Comparison of ENCODE assay signal across 10 mouse cellular contexts in genomic region chr8:80807807-80808505, GRCm38 (mm10).
DNase-seq lines count a peak whose midpoint lies in the region; ATAC-seq and TF ChIP-seq lines count a peak whose summit lies in the region.
"Had no signal": no experiment of that assay in that cellular context is flagged by ENCODE, and none has a peak within 500 bp of the region (broad histone marks: within the 10 kb centered on the region; RNA-seq: fewer than 3 reads in every experiment).

No protein-coding gene starts in this region.

- H3K4me2 ChIP-seq in liver, postnatal 0 days (ENCODE audit: low read depth, low read length), result no peak overlapping the region

- no peaks in the 10 kb centered on the region for H3K36me3 ChIP-seq in liver, postnatal 0 days (replicated peaks; ENCODE audit: insufficient read depth, low read length)

- WGBS in liver, postnatal 0 days (ENCODE audit: insufficient replicate concordance), result 51% methylated on average over 13 of the region's 13 CpGs

- H3K9ac ChIP-seq in liver, postnatal 0 days (replicated peaks), result no peak overlapping the region

- no peak for TF ChIP-seq EP300 in liver, postnatal 0 days (IDR thresholded peaks at IDR 0.05; ENCODE audit: low read depth)

- TF ChIP-seq CTCF in liver, postnatal 0 days (IDR thresholded peaks at IDR 0.05; ENCODE audit: low read depth), result no peak

- no peaks in the 10 kb centered on the region for H3K9me3 ChIP-seq in liver, postnatal 0 days (ENCODE audit: low read length)

- no peak overlapping the region for H3K4me3 ChIP-seq in liver, postnatal 0 days (ENCODE audit: low read depth, low read length)

- H3K4me1 ChIP-seq in liver, postnatal 0 days (ENCODE audit: insufficient read depth), result peaks cover 23% of the 10 kb centered on the region

- 0 out of 2 replicates have a peak, but pooled peaks have one; percentile 21 for ATAC-seq in frontal cortex, adult (ENCODE audit: low TSS enrichment)
- ATAC-seq in liver, postnatal 0 days, result no peak

- H3K27me3 ChIP-seq in liver, postnatal 0 days (ENCODE audit: insufficient read depth, low read length), result no peaks in the 10 kb centered on the region

- DNase-seq in frontal cortex, postnatal 10 days (ENCODE audit: low spot score in 2 of 2), result no peak
- peak; percentile 73 for DNase-seq in retina, postnatal 1 day
- DNase-seq in retina, embryonic 14.5 days (ENCODE audit: low spot score), result no peak
- no peak for DNase-seq in liver, postnatal 0 days
- DNase-seq in B cell, adult 2 months, result no peak
- no peak for DNase-seq in ovary, adult 18-20 months (ENCODE audit: low spot score)
- no peak for DNase-seq in cerebellum, postnatal 14 days
- DNase-seq: gastrocnemius, postnatal 14 days; thymus, postnatal 14 days had no signal

- 0 out of 2 replicates have a peak overlapping the region, but pooled peaks have one; percentile 14 for H3K27ac ChIP-seq in liver, postnatal 0 days (ENCODE audit: low read depth)
